Mouse (Mus musculus) olfactory bulb, adult 2 months (tissue): Measurements from ENCODE around the gene Mcrip1.

Source experiments
- CTCF ChIP-seq: fragments of 200-500 bp; IDR thresholded peaks from 2 replicates; pipeline ENCODE4 v1.5.1; 2012; ENCODE audit warnings: low read depth, mild to moderate bottlenecking, low read length, moderate library complexity; ENCODE audit not compliant: insufficient read depth
- POLR2A ChIP-seq: fragments of 200-500 bp; IDR thresholded peaks from 2 replicates; pipeline ENCODE4 v1.6.1; 2012; ENCODE audit warnings: mild to moderate bottlenecking, low read depth, low read length, moderate library complexity; ENCODE audit not compliant: insufficient read depth

DNA sequence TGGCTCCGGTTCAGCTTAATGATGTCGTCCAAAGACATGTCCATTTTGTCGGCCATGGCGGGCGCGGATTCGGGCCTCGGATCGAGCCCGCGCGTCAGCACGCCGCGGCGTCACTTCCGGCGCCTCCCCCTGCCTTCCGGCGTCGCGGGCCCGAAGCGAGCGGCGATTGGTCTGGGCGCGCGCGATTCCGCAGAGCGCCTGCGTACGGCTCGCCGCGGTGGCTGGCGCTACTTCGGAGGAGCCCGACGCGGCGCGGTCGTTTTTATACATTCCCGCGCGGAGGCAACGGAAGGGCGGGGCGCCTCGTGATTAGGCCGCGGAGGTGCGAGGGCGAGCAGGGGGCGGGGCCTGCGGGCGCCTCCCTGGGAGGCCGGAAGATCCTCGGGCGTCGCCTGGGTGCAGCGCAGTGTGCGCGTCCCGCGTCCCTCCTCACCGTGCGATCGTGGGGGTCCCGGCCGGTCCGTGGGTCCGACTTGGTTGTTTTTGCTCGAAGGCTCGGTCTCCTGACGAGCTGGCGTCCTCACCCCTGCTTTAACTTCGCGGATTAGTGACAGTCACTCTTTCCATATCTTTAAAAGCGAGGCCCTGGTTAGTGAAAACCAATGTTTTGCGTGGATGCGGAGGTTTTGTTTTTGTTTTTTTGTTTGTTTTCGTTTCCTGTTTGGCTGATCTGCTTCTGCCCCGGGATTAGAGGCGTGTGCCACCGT lies 48.9 kb upstream of the Mcrip1 start, which contains the start of the genes Alyref and Anapc11:
- TF ChIP-seq CTCF (no peak), POLR2A (0 out of 2 replicates have a peak, but pooled peaks have one; percentile 58)
